In the genomic region with DNA sequence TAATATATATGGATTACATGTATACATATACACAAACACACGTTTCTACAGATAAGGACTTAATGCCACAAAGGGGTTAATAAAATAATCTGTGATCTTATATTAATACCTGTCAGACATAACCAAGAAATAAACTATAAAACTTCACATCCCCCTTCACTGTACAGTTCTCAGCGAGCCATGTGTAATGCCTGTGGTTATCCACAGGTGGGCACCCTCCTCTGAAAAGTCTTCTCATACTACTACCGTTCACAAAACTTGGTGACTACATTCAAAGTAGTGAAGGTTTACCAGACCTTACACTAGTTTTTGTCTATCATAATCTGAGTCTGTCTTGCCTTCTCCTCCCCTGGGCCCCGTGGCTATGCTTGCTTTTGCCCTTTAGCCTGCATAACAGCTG, we compare ENCODE assay signal across 11 mouse cellular contexts.
DNase-seq lines count a peak whose midpoint lies in the region; ATAC-seq and TF ChIP-seq lines count a peak whose summit lies in the region.
"Had no signal": no experiment of that assay in that cellular context is flagged by ENCODE, and none has a peak within 500 bp of the region (broad histone marks: within the 10 kb centered on the region; RNA-seq: fewer than 3 reads in every experiment).

No protein-coding gene starts in this region.

- no peaks in the 10 kb centered on the region for H3K9me3 ChIP-seq in embryonic facial prominence, embryonic 11.5 days (replicated peaks; ENCODE audit: control insufficient read depth, low read length)
- H3K9me3 ChIP-seq in embryonic facial prominence, embryonic 10.5 days = no peaks in the 10 kb centered on the region
- no peaks in the 10 kb centered on the region for H3K9me3 ChIP-seq in liver, postnatal 0 days (ENCODE audit: low read length)
- H3K9me3 ChIP-seq in embryonic facial prominence, embryonic 14.5 days (ENCODE audit: control insufficient read depth, low read length) = no peaks in the 10 kb centered on the region
- no peaks in the 10 kb centered on the region for H3K9me3 ChIP-seq in midbrain, embryonic 14.5 days (ENCODE audit: control insufficient read depth, low read length)
- H3K9me3 ChIP-seq: embryonic facial prominence, embryonic 12.5 days; lung, embryonic 15.5 days had no signal

- WGBS in embryonic facial prominence, embryonic 11.5 days = 61% methylated on average over 4 of the region's 4 CpGs
- WGBS in embryonic facial prominence, embryonic 10.5 days = 64% methylated on average over 4 of the region's 4 CpGs
- 38% methylated on average over 4 of the region's 4 CpGs for WGBS in liver, postnatal 0 days (ENCODE audit: insufficient replicate concordance)
- WGBS in embryonic facial prominence, embryonic 14.5 days = 47% methylated on average over 4 of the region's 4 CpGs
- 63% methylated on average over 4 of the region's 4 CpGs for WGBS in midbrain, embryonic 14.5 days

- H3K27ac ChIP-seq in embryonic facial prominence, embryonic 11.5 days (replicated peaks; ENCODE audit: low read depth, low read length) = no peak overlapping the region
- no peak overlapping the region for H3K27ac ChIP-seq in embryonic facial prominence, embryonic 10.5 days (replicated peaks)
- no peak overlapping the region for H3K27ac ChIP-seq in liver, postnatal 0 days (ENCODE audit: low read depth)
- H3K27ac ChIP-seq in embryonic facial prominence, embryonic 14.5 days (replicated peaks; ENCODE audit: low read depth, low read length) = no peak overlapping the region
- H3K27ac ChIP-seq in midbrain, embryonic 14.5 days (replicated peaks; ENCODE audit: low read depth, low read length) = no peak overlapping the region
- H3K27ac ChIP-seq: embryonic facial prominence, embryonic 12.5 days; lung, embryonic 15.5 days had no signal

- TF ChIP-seq EP300 in liver, postnatal 0 days (IDR thresholded peaks at IDR 0.05; ENCODE audit: low read depth) = no peak

- no peak overlapping the region for H3K4me3 ChIP-seq in embryonic facial prominence, embryonic 11.5 days (ENCODE audit: low read depth, low read length)
- H3K4me3 ChIP-seq in embryonic facial prominence, embryonic 10.5 days = no peak overlapping the region
- no peak overlapping the region for H3K4me3 ChIP-seq in liver, postnatal 0 days (ENCODE audit: low read depth, low read length)
- no peak overlapping the region for H3K4me3 ChIP-seq in embryonic facial prominence, embryonic 14.5 days (ENCODE audit: low read depth, low read length)
- H3K4me3 ChIP-seq in midbrain, embryonic 14.5 days (replicated peaks; ENCODE audit: low read depth, low read length) = no peak overlapping the region
- H3K4me3 ChIP-seq: embryonic facial prominence, embryonic 12.5 days; lung, embryonic 15.5 days had no signal

- H3K4me2 ChIP-seq in embryonic facial prominence, embryonic 11.5 days (ENCODE audit: low read depth, low read length) = no peak overlapping the region
- H3K4me2 ChIP-seq in liver, postnatal 0 days (ENCODE audit: low read depth, low read length) = no peak overlapping the region
- H3K4me2 ChIP-seq in embryonic facial prominence, embryonic 14.5 days (ENCODE audit: low read depth, low read length) = no peak overlapping the region
- H3K4me2 ChIP-seq in midbrain, embryonic 14.5 days (ENCODE audit: low read length) = no peak overlapping the region
- H3K4me2 ChIP-seq: embryonic facial prominence, embryonic 12.5 days; lung, embryonic 15.5 days had no signal

- ATAC-seq in embryonic facial prominence, embryonic 11.5 days (replicated peaks; ENCODE audit: insufficient number of reproducible peaks, low FRiP score, low TSS enrichment, low read depth) = no peak
- no peak for ATAC-seq in liver, postnatal 0 days
- peak; percentile 50; the same call in 1 of the 2 replicates for ATAC-seq in embryonic facial prominence, embryonic 14.5 days (ENCODE audit: low read depth)
- no peak; the same call in 1 of the 2 replicates for ATAC-seq in midbrain, embryonic 14.5 days (ENCODE audit: low FRiP score, low TSS enrichment)

- H3K9ac ChIP-seq in embryonic facial prominence, embryonic 11.5 days (replicated peaks; ENCODE audit: low read length) = no peak overlapping the region
- no peak overlapping the region for H3K9ac ChIP-seq in liver, postnatal 0 days (replicated peaks)
- H3K9ac ChIP-seq in embryonic facial prominence, embryonic 14.5 days (ENCODE audit: low read depth, low read length) = no peak overlapping the region
- H3K9ac ChIP-seq in midbrain, embryonic 14.5 days (replicated peaks; ENCODE audit: low read length) = no peak overlapping the region
- H3K9ac ChIP-seq: embryonic facial prominence, embryonic 12.5 days; lung, embryonic 15.5 days had no signal

- H3K27me3 ChIP-seq in embryonic facial prominence, embryonic 11.5 days (ENCODE audit: control insufficient read depth, insufficient read depth, low read length) = no peaks in the 10 kb centered on the region
- no peaks in the 10 kb centered on the region for H3K27me3 ChIP-seq in embryonic facial prominence, embryonic 10.5 days (replicated peaks; ENCODE audit: low read depth, poor library complexity, severe bottlenecking)
- no peaks in the 10 kb centered on the region for H3K27me3 ChIP-seq in liver, postnatal 0 days (ENCODE audit: insufficient read depth, low read length)
- H3K27me3 ChIP-seq in embryonic facial prominence, embryonic 14.5 days (replicated peaks; ENCODE audit: control insufficient read depth, insufficient read depth, low read length) = no peaks in the 10 kb centered on the region
- no peaks in the 10 kb centered on the region for H3K27me3 ChIP-seq in midbrain, embryonic 14.5 days (ENCODE audit: control insufficient read depth, insufficient read depth, low read length)
- H3K27me3 ChIP-seq: embryonic facial prominence, embryonic 12.5 days; lung, embryonic 15.5 days had no signal

- H3K4me1 ChIP-seq in embryonic facial prominence, embryonic 11.5 days (ENCODE audit: control insufficient read depth, insufficient read depth, low read length) = no peaks in the 10 kb centered on the region
- H3K4me1 ChIP-seq in embryonic facial prominence, embryonic 10.5 days = no peaks in the 10 kb centered on the region
- H3K4me1 ChIP-seq in liver, postnatal 0 days (ENCODE audit: insufficient read depth) = no peaks in the 10 kb centered on the region
- H3K4me1 ChIP-seq in embryonic facial prominence, embryonic 14.5 days (ENCODE audit: control insufficient read depth, insufficient read depth, low read length) = no peaks in the 10 kb centered on the region
- no peaks in the 10 kb centered on the region for H3K4me1 ChIP-seq in midbrain, embryonic 14.5 days (ENCODE audit: control insufficient read depth, insufficient read depth, low read length)
- H3K4me1 ChIP-seq: embryonic facial prominence, embryonic 12.5 days; lung, embryonic 15.5 days had no signal

- peak; percentile 50 for TF ChIP-seq CTCF in liver, postnatal 0 days (IDR thresholded peaks at IDR 0.05; ENCODE audit: low read depth)

- H3K36me3 ChIP-seq in embryonic facial prominence, embryonic 11.5 days (replicated peaks; ENCODE audit: control insufficient read depth, insufficient read depth, low read depth, low read length) = no peaks in the 10 kb centered on the region
- H3K36me3 ChIP-seq in embryonic facial prominence, embryonic 10.5 days (replicated peaks) = peaks cover 5% of the 10 kb centered on the region; the same call in 1 of the 2 replicates
- H3K36me3 ChIP-seq in liver, postnatal 0 days (replicated peaks; ENCODE audit: insufficient read depth, low read length) = no peaks in the 10 kb centered on the region
- no peaks in the 10 kb centered on the region for H3K36me3 ChIP-seq in embryonic facial prominence, embryonic 14.5 days (ENCODE audit: control insufficient read depth, insufficient read depth, low read length)
- H3K36me3 ChIP-seq in midbrain, embryonic 14.5 days (ENCODE audit: control insufficient read depth, insufficient read depth, low read length) = 0 out of 2 replicates have a peak, but pooled peaks cover 4% of the 10 kb centered on the region
- H3K36me3 ChIP-seq: embryonic facial prominence, embryonic 12.5 days; lung, embryonic 15.5 days had no signal

- DNase-seq in embryonic facial prominence, embryonic 11.5 days (ENCODE audit: low spot score) = peak; percentile 17
- DNase-seq in embryonic facial prominence, embryonic 10.5 days (ENCODE audit: low spot score) = no peak
- DNase-seq in liver, postnatal 0 days = no peak
- DNase-seq in liver = no peak
- DNase-seq in embryonic facial prominence, embryonic 14.5 days (ENCODE audit: low spot score) = peak; percentile 20
- DNase-seq in midbrain, embryonic 14.5 days = peak; percentile 52
- no peak for DNase-seq in left cerebral cortex, adult 8-10 months (ENCODE audit: low spot score in 2 of 2)
- no peak for DNase-seq in spleen, adult 18-20 months
- DNase-seq: adrenal gland, postnatal 25 days had no signal

Comparison
In these comparisons a context has a peak if more than half of its experiments do, and no peak if none do; other contexts are left out.
1. DNase-seq: peak in embryonic facial prominence, embryonic 11.5 days (single experiment), embryonic facial prominence, embryonic 14.5 days (single experiment) and midbrain, embryonic 14.5 days (single experiment); none in embryonic facial prominence, embryonic 10.5 days (single experiment), liver, postnatal 0 days (single experiment), liver (single experiment), left cerebral cortex, adult 8-10 months (0 of 2) and spleen, adult 18-20 months (0 of 2).